ENCODE assay signal across 25 mouse cellular contexts in genomic region chr2:60138751-60139162, GRCm38 (mm10).
A peak's percentile ranks its signal among the peaks of the same experiment; 100 is the strongest.
DNase-seq lines count a peak whose midpoint lies in the region; ATAC-seq and TF ChIP-seq lines count a peak whose summit lies in the region.
"Had no signal": no experiment of that assay in that cellular context is flagged by ENCODE, and none has a peak within 500 bp of the region (broad histone marks: within the 10 kb centered on the region; RNA-seq: fewer than 3 reads in every experiment).

No protein-coding gene starts in this region.

- H3K27me3 ChIP-seq in heart, embryonic 11.5 days (ENCODE audit: control insufficient read depth, insufficient read depth, low read length): no peaks in the 10 kb centered on the region
- no peaks in the 10 kb centered on the region for H3K27me3 ChIP-seq in heart, adult 2 months (ENCODE audit: control insufficient read depth, insufficient read depth, low read length)
- no peaks in the 10 kb centered on the region for H3K27me3 ChIP-seq in liver, embryonic 12.5 days (replicated peaks)
- H3K27me3 ChIP-seq in hindbrain, embryonic 11.5 days (ENCODE audit: control insufficient read depth, insufficient read depth, low read length): no peaks in the 10 kb centered on the region
- H3K27me3 ChIP-seq: intestine, embryonic 15.5 days; neural tube, embryonic 15.5 days had no signal

- peak overlapping the region; percentile 62 for H3K27ac ChIP-seq in heart, embryonic 11.5 days (ENCODE audit: low read depth, low read length)
- no peak overlapping the region for H3K27ac ChIP-seq in heart, adult 2 months
- peak overlapping the region; percentile 72 for H3K27ac ChIP-seq in liver, embryonic 12.5 days
- no peak overlapping the region; the same call in 1 of the 2 replicates for H3K27ac ChIP-seq in hindbrain, embryonic 11.5 days (ENCODE audit: low read depth, low read length)
- H3K27ac ChIP-seq: forebrain, embryonic 10.5 days; hindbrain, embryonic 14.5 days; intestine, embryonic 15.5 days; left cerebral cortex, adult 2 months; limb, embryonic 10.5 days; neural tube, embryonic 15.5 days had no signal

- no peak for TF ChIP-seq CTCF in heart, adult 2 months (IDR thresholded peaks at IDR 0.05)

- H3K4me1 ChIP-seq in heart, embryonic 11.5 days (ENCODE audit: control insufficient read depth, insufficient read depth, low read length): 0 out of 2 replicates have a peak, but pooled peaks cover 3% of the 10 kb centered on the region
- no peaks in the 10 kb centered on the region for H3K4me1 ChIP-seq in heart, adult 2 months (ENCODE audit: control insufficient read depth, insufficient read depth, low read length)
- peaks cover 71% of the 10 kb centered on the region for H3K4me1 ChIP-seq in liver, embryonic 12.5 days
- no peaks in the 10 kb centered on the region for H3K4me1 ChIP-seq in hindbrain, embryonic 11.5 days (replicated peaks; ENCODE audit: control insufficient read depth, insufficient read depth, low read length)
- H3K4me1 ChIP-seq: neural tube, embryonic 15.5 days had no signal

- no peak for DNase-seq in heart, adult 2 months
- DNase-seq in liver: no peak
- DNase-seq in hindbrain, embryonic 11.5 days (ENCODE audit: low spot score): no peak
- no peak for DNase-seq in ovary, postnatal 14 days (ENCODE audit: low spot score)
- DNase-seq: adrenal gland, postnatal 10 days; B cell, adult 2 months; cerebellum, postnatal 10 days; kidney, adult 9 months; kidney, postnatal 25 days; lung, postnatal 10 days; right cerebral cortex, postnatal 14 days; spleen, adult 18-20 months; thymus, postnatal 36 days had no signal

- H3K9me3 ChIP-seq in heart, embryonic 11.5 days (replicated peaks; ENCODE audit: control insufficient read depth, low read length): no peaks in the 10 kb centered on the region
- H3K9me3 ChIP-seq in liver, embryonic 12.5 days (replicated peaks): no peaks in the 10 kb centered on the region
- H3K9me3 ChIP-seq in hindbrain, embryonic 11.5 days (ENCODE audit: control insufficient read depth, low read length): no peaks in the 10 kb centered on the region
- H3K9me3 ChIP-seq: forebrain, embryonic 10.5 days; intestine, embryonic 15.5 days; limb, embryonic 10.5 days; neural tube, embryonic 15.5 days had no signal

- H3K4me3 ChIP-seq in heart, embryonic 11.5 days (ENCODE audit: low read depth, low read length): no peak overlapping the region
- no peak overlapping the region for H3K4me3 ChIP-seq in heart, adult 2 months
- no peak overlapping the region for H3K4me3 ChIP-seq in liver, embryonic 12.5 days
- no peak overlapping the region for H3K4me3 ChIP-seq in hindbrain, embryonic 11.5 days (ENCODE audit: low read depth, low read length)
- H3K4me3 ChIP-seq: forebrain, embryonic 10.5 days; intestine, embryonic 15.5 days; left cerebral cortex, adult 2 months; limb, embryonic 10.5 days; neural tube, embryonic 15.5 days had no signal

- no peak for TF ChIP-seq POLR2A in heart, adult 2 months (IDR thresholded peaks at IDR 0.05; ENCODE audit: insufficient read depth, low read depth, low read length)

- ATAC-seq in heart, embryonic 11.5 days (replicated peaks; ENCODE audit: insufficient number of reproducible peaks, low FRiP score, low TSS enrichment): peak; percentile 59; the same call in 1 of the 2 replicates
- ATAC-seq in liver, embryonic 12.5 days: no peak
- peak; percentile 38; the same call in 1 of the 2 replicates for ATAC-seq in granulocyte monocyte progenitor cell, adult 5-6 weeks (replicated peaks; ENCODE audit: poor library complexity, severe bottlenecking)
- no peak for ATAC-seq in hindbrain, embryonic 11.5 days (ENCODE audit: low FRiP score)
- ATAC-seq in inflammation-experienced regulatory T-cells, adult 6 months: no peak
- ATAC-seq: activated CD4-positive, CD25-positive, alpha-beta regulatory T cell, adult 4 months; intestine, embryonic 15.5 days; midbrain, embryonic 16.5 days had no signal

- TF ChIP-seq EP300 in heart, adult 2 months (IDR thresholded peaks at IDR 0.05; ENCODE audit: insufficient read depth, low read depth, low read length): no peak

- no peak overlapping the region for H3K4me2 ChIP-seq in heart, embryonic 11.5 days
- peak overlapping the region; percentile 27 for H3K4me2 ChIP-seq in liver, embryonic 12.5 days
- H3K4me2 ChIP-seq in hindbrain, embryonic 11.5 days (replicated peaks; ENCODE audit: low read depth, low read length): no peak overlapping the region
- H3K4me2 ChIP-seq: hindbrain, embryonic 14.5 days; intestine, embryonic 15.5 days; neural tube, embryonic 15.5 days had no signal

- no peak overlapping the region for H3K9ac ChIP-seq in heart, embryonic 11.5 days (ENCODE audit: low read depth, low read length)
- no peak overlapping the region for H3K9ac ChIP-seq in heart, adult 2 months (ENCODE audit: low read depth, low read length)
- H3K9ac ChIP-seq in liver, embryonic 12.5 days: peak overlapping the region; percentile 27; the same call in 1 of the 2 replicates
- no peak overlapping the region for H3K9ac ChIP-seq in hindbrain, embryonic 11.5 days (ENCODE audit: low read depth, low read length)
- H3K9ac ChIP-seq: hindbrain, embryonic 14.5 days; intestine, embryonic 15.5 days; neural tube, embryonic 15.5 days had no signal

- intact Hi-C loops in heart, adult 2 months (cut with DNase I): no loop called here

- H3K79me2 ChIP-seq in heart, adult 2 months (replicated peaks; ENCODE audit: control insufficient read depth, insufficient read depth, low read length): no peaks in the 10 kb centered on the region

- no peaks in the 10 kb centered on the region for H3K36me3 ChIP-seq in heart, embryonic 11.5 days (ENCODE audit: control insufficient read depth, insufficient read depth, low read length)
- no peaks in the 10 kb centered on the region for H3K36me3 ChIP-seq in heart, adult 2 months (ENCODE audit: control insufficient read depth, insufficient read depth, low read length)
- H3K36me3 ChIP-seq in liver, embryonic 12.5 days: no peaks in the 10 kb centered on the region
- H3K36me3 ChIP-seq in hindbrain, embryonic 11.5 days (ENCODE audit: control insufficient read depth, insufficient read depth, low read length): no peaks in the 10 kb centered on the region
- H3K36me3 ChIP-seq: forebrain, embryonic 10.5 days; intestine, embryonic 15.5 days; limb, embryonic 10.5 days; neural tube, embryonic 15.5 days had no signal

- whole genome bisulfite sequencing in heart, embryonic 11.5 days (ENCODE audit: insufficient replicate concordance): 22% methylated on average over 7 of the region's 7 CpGs
- WGBS in heart, adult 2 months: 39% methylated on average over 7 of the region's 7 CpGs
- 6% methylated on average over 7 of the region's 7 CpGs for WGBS in liver, embryonic 12.5 days (ENCODE audit: insufficient replicate concordance)
- WGBS in hindbrain, embryonic 11.5 days: 67% methylated on average over 7 of the region's 7 CpGs

Comparison
In these comparisons a context has a peak if more than half of its experiments do, and no peak if none do; other contexts are left out.
1. H3K27ac ChIP-seq: peak in heart, embryonic 11.5 days (single experiment) and liver, embryonic 12.5 days (single experiment); none in heart, adult 2 months (single experiment) and hindbrain, embryonic 11.5 days (single experiment).
2. ATAC-seq: peak in heart, embryonic 11.5 days (single experiment) and granulocyte monocyte progenitor cell, adult 5-6 weeks (single experiment); none in liver, embryonic 12.5 days (single experiment), hindbrain, embryonic 11.5 days (single experiment) and inflammation-experienced regulatory T-cells, adult 6 months (single experiment).